Mouse (Mus musculus) MEL (cell line): Measurements from ENCODE around the gene Pdk2.

Source experiments
- CTCF ChIP-seq, 3 experiments: IDR thresholded peaks in 2 of 3; conservative IDR thresholded peaks in 1 of 3; 2 replicates each; pipeline ENCODE4 v1.5.1; 2011 to 2012; ENCODE audit warnings: low read length in 3 of 3, low read depth in 2 of 3, mild to moderate bottlenecking in 2 of 3, improper control_type of control experiment in 1 of 3, inconsistent platforms in 1 of 3, mixed read lengths in 1 of 3, moderate library complexity in 1 of 3; ENCODE audit not compliant: control insufficient read depth in 1 of 3, insufficient read depth in 1 of 3, poor library complexity in 1 of 3, severe bottlenecking in 1 of 3
- GABPA ChIP-seq: IDR thresholded peaks from 2 replicates; pipeline ENCODE4 v1.6.1; 2012; ENCODE audit warnings: low read depth, mild to moderate bottlenecking, inconsistent platforms, low read length, improper control_type of control experiment, moderate library complexity
- MAFK ChIP-seq: IDR thresholded peaks from 2 replicates; pipeline ENCODE4 v1.6.1; 2011; ENCODE audit warnings: low read depth, mild to moderate bottlenecking, low read length, improper control_type of control experiment, borderline replicate concordance
- MAX ChIP-seq: IDR thresholded peaks from 2 replicates; pipeline ENCODE4 v1.6.1; 2011; ENCODE audit warnings: low read length, improper control_type of control experiment
- POLR2A ChIP-seq, 2 experiments: IDR thresholded peaks; 2 replicates each; pipeline ENCODE4 v1.6.1; 2011 to 2012; ENCODE audit warnings: low read length in 2 of 2, mild to moderate bottlenecking in 2 of 2, control low read depth in 1 of 2, improper control_type of control experiment in 1 of 2, low read depth in 1 of 2, moderate library complexity in 1 of 2; ENCODE audit not compliant: control insufficient read depth in 1 of 2, insufficient read depth in 1 of 2, poor library complexity in 1 of 2
- POLR2AphosphoS5 ChIP-seq: IDR thresholded peaks from 2 replicates; pipeline ENCODE4 v1.6.1; 2012; ENCODE audit warnings: low read depth, borderline replicate concordance, mild to moderate bottlenecking, inconsistent platforms, low read length, moderate library complexity, mixed read lengths
- SIN3A ChIP-seq: IDR thresholded peaks from 2 replicates; pipeline ENCODE4 v1.6.1; 2012; ENCODE audit warnings: low read length, improper control_type of control experiment, inconsistent platforms
- TAL1 ChIP-seq: IDR thresholded peaks from 2 replicates; pipeline ENCODE4 v1.6.1; 2012; ENCODE audit warnings: mild to moderate bottlenecking, inconsistent platforms, low read length, moderate library complexity, mixed read lengths
- TBP ChIP-seq: IDR thresholded peaks from 2 replicates; pipeline ENCODE4 v1.8.0; 2011; ENCODE audit warnings: low read depth, low read length, improper control_type of control experiment

GRCm38 (mm10) chr11:95006525-95007219 is 34.5 kb downstream of the Pdk2 start:
- peak in 1 of 2 experiments; percentile 39; a peak in 2 of 4 replicates for TF ChIP-seq POLR2A (IDR thresholded peaks at IDR 0.05; ENCODE audit: control insufficient read depth in 1 of 2, insufficient read depth in 1 of 2, low read depth in 1 of 2, low read length in 2 of 2, poor library complexity in 1 of 2)
- TF ChIP-seq CTCF (IDR thresholded peaks at IDR 0.05 in 2 of 3, conservative IDR thresholded peaks at IDR 0.05 in 1 of 3; ENCODE audit: control insufficient read depth in 1 of 3, insufficient read depth in 1 of 3, low read depth in 2 of 3, low read length in 3 of 3, poor library complexity in 1 of 3, severe bottlenecking in 1 of 3) = no peak
- TF ChIP-seq MAX = no peak
- no peak for TF ChIP-seq MAFK
- TF ChIP-seq GABPA = no peak
- no peak for TF ChIP-seq TAL1
- TF ChIP-seq TBP = 0 out of 2 replicates have a peak, but pooled peaks have one; percentile 22
- 0 out of 2 replicates have a peak, but pooled peaks have one; percentile 49 for TF ChIP-seq POLR2AphosphoS5
- TF ChIP-seq SIN3A = peak; percentile 73
